Mouse (Mus musculus): ENCODE measurements at regions not wholly inside any gene's neighbourhood (a gene's known extent, or its start where the extent isn't known, plus 50 kb on each side); places are given as distances from the start of the nearest gene placed in this dataset.

GRCm38 (mm10) chr6:6730259-6730658 lies 132.9 kb upstream of the Dlx6 start:
- no peak overlapping the region for H3K9ac ChIP-seq (replicated peaks; ENCODE audit: low read length)
- H3K4me3 ChIP-seq (ENCODE audit: low read length) = no peak overlapping the region
- H3K9me3 ChIP-seq (ENCODE audit: low read length) = no peaks in the 10 kb centered on the region
- 87% methylated on average over 3 of the region's 3 CpGs for WGBS
- no peak overlapping the region for H3K27ac ChIP-seq (ENCODE audit: low read length)
- no peaks in the 10 kb centered on the region for H3K36me3 ChIP-seq (ENCODE audit: insufficient read depth, low read length)
- H3K27me3 ChIP-seq (ENCODE audit: insufficient read depth, low read length) = no peaks in the 10 kb centered on the region
- no peaks in the 10 kb centered on the region for H3K4me1 ChIP-seq (ENCODE audit: insufficient read depth, low read length)
- H3K4me2 ChIP-seq (replicated peaks; ENCODE audit: low read depth, low read length) = no peak overlapping the region
- ATAC-seq (ENCODE audit: low FRiP score, low TSS enrichment) = no peak

GRCm38 (mm10) chr6:6745394-6745793 lies 117.7 kb upstream of the Dlx6 start:
- Histone ChIP-seq H3K9me3 (ENCODE audit: low read length) (no peaks in the 10 kb centered on the region), H3K4me1 (ENCODE audit: insufficient read depth, low read length) (no peaks in the 10 kb centered on the region), H3K27me3 (ENCODE audit: insufficient read depth, low read length) (no peaks in the 10 kb centered on the region), H3K36me3 (ENCODE audit: insufficient read depth, low read length) (no peaks in the 10 kb centered on the region), H3K9ac (replicated peaks; ENCODE audit: low read length) (no peak overlapping the region), H3K4me3 (ENCODE audit: low read length) (no peak overlapping the region), H3K27ac (ENCODE audit: low read length) (no peak overlapping the region), H3K4me2 (replicated peaks; ENCODE audit: low read depth, low read length) (no peak overlapping the region)
- no peak for ATAC-seq (ENCODE audit: low FRiP score, low TSS enrichment)
- 44% methylated on average over 3 of the region's 3 CpGs for WGBS

GRCm38 (mm10) chr6:6779157-6779556 lies 84.0 kb upstream of the Dlx6 start:
- H3K9ac ChIP-seq (replicated peaks; ENCODE audit: low read length) = no peak overlapping the region
- no peak for ATAC-seq (ENCODE audit: low FRiP score, low TSS enrichment)
- no peaks in the 10 kb centered on the region for H3K27me3 ChIP-seq (ENCODE audit: insufficient read depth, low read length)
- 53% methylated on average over 1 of the region's 1 CpGs for WGBS
- no peak overlapping the region for H3K4me3 ChIP-seq (ENCODE audit: low read length)
- no peaks in the 10 kb centered on the region for H3K36me3 ChIP-seq (ENCODE audit: insufficient read depth, low read length)
- H3K4me1 ChIP-seq (ENCODE audit: insufficient read depth, low read length) = no peaks in the 10 kb centered on the region
- H3K9me3 ChIP-seq (ENCODE audit: low read length) = no peaks in the 10 kb centered on the region
- H3K27ac ChIP-seq (ENCODE audit: low read length) = no peak overlapping the region
- no peak overlapping the region for H3K4me2 ChIP-seq (replicated peaks; ENCODE audit: low read depth, low read length)

DNA sequence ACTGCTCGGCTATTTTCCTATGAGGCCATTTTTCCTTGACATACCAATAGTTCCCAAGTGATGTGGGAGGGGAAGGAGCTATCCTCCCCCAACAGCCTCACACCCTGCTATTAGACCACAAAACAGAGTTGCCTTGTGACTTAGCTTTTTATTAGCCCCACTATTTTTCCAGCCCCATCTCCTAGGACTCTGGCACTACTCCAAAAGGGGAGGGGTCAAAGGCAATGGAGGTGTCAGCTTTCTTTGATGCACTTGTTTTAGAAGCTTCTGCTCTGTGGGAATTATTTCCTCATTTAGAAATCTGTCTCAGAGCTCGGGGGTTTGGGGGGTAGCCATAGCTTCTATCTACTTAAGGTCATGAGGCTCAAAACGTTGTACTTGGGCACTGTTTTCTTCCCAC lies 81.6 kb upstream of the Dlx6 start:
- no peaks in the 10 kb centered on the region for H3K4me1 ChIP-seq (ENCODE audit: insufficient read depth, low read length)
- H3K4me2 ChIP-seq (replicated peaks; ENCODE audit: low read depth, low read length) = no peak overlapping the region
- no peak overlapping the region for H3K9ac ChIP-seq (replicated peaks; ENCODE audit: low read length)
- no peak overlapping the region for H3K4me3 ChIP-seq (ENCODE audit: low read length)
- H3K27ac ChIP-seq (ENCODE audit: low read length) = no peak overlapping the region
- H3K36me3 ChIP-seq (ENCODE audit: insufficient read depth, low read length) = no peaks in the 10 kb centered on the region
- no peaks in the 10 kb centered on the region for H3K9me3 ChIP-seq (ENCODE audit: low read length)
- H3K27me3 ChIP-seq (ENCODE audit: insufficient read depth, low read length) = no peaks in the 10 kb centered on the region
- ATAC-seq (ENCODE audit: low FRiP score, low TSS enrichment) = no peak
- 31% methylated on average over 3 of the region's 3 CpGs for WGBS

- Histone ChIP-seq H3K4me2 (replicated peaks; ENCODE audit: low read depth, low read length) (no peak overlapping the region), H3K27me3 (ENCODE audit: insufficient read depth, low read length) (no peaks in the 10 kb centered on the region), H3K36me3 (ENCODE audit: insufficient read depth, low read length) (no peaks in the 10 kb centered on the region), H3K9ac (replicated peaks; ENCODE audit: low read length) (no peak overlapping the region), H3K27ac (ENCODE audit: low read length) (no peak overlapping the region), H3K9me3 (ENCODE audit: low read length) (no peaks in the 10 kb centered on the region), H3K4me1 (ENCODE audit: insufficient read depth, low read length) (no peaks in the 10 kb centered on the region), H3K4me3 (ENCODE audit: low read length) (no peak overlapping the region)
- WGBS = 40% methylated on average over 1 of the region's 1 CpGs
- ATAC-seq (ENCODE audit: low FRiP score, low TSS enrichment) = no peak
Observed at GRCm38 (mm10) chr6:6785939-6786490, 77.1 kb upstream of the Dlx6 start.

DNA sequence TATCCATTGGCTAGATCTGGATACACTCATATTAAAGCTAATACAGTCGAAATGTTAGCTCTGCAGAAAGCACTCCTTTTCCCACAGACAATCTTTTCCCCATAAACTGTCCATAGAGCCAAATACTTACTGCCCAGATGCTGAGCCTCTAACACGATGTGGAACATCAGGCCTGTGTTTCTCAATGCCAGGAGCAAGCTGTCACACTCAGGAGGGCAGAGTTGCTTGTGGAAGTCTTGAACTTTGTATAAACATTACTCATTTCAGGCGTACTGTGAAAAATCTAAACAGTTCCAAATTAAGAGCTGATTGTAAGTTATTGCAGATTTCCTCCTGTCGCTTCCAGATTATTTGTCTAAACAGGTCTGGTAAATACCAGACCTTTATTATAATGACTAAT lies 75.6 kb upstream of the Dlx6 start:
- WGBS = 49% methylated on average over 4 of the region's 4 CpGs
- Histone ChIP-seq H3K4me2 (replicated peaks; ENCODE audit: low read depth, low read length) (no peak overlapping the region), H3K9ac (replicated peaks; ENCODE audit: low read length) (no peak overlapping the region), H3K4me1 (ENCODE audit: insufficient read depth, low read length) (no peaks in the 10 kb centered on the region), H3K4me3 (ENCODE audit: low read length) (no peak overlapping the region), H3K27ac (ENCODE audit: low read length) (no peak overlapping the region), H3K36me3 (ENCODE audit: insufficient read depth, low read length) (no peaks in the 10 kb centered on the region), H3K27me3 (ENCODE audit: insufficient read depth, low read length) (no peaks in the 10 kb centered on the region), H3K9me3 (ENCODE audit: low read length) (no peaks in the 10 kb centered on the region)
- ATAC-seq (ENCODE audit: low FRiP score, low TSS enrichment) = no peak

- Histone ChIP-seq H3K36me3 (ENCODE audit: insufficient read depth, low read length) (no peaks in the 10 kb centered on the region), H3K9me3 (ENCODE audit: low read length) (no peaks in the 10 kb centered on the region), H3K27me3 (ENCODE audit: insufficient read depth, low read length) (no peaks in the 10 kb centered on the region), H3K4me1 (ENCODE audit: insufficient read depth, low read length) (no peaks in the 10 kb centered on the region), H3K27ac (ENCODE audit: low read length) (no peak overlapping the region), H3K4me3 (ENCODE audit: low read length) (no peak overlapping the region), H3K9ac (replicated peaks; ENCODE audit: low read length) (no peak overlapping the region), H3K4me2 (replicated peaks; ENCODE audit: low read depth, low read length) (no peak overlapping the region)
- ATAC-seq (ENCODE audit: low FRiP score, low TSS enrichment) = no peak
- WGBS = 54% methylated on average over 6 of the region's 6 CpGs
Observed at GRCm38 (mm10) chr6:6794320-6795018, 68.7 kb upstream of the Dlx6 start.

DNA sequence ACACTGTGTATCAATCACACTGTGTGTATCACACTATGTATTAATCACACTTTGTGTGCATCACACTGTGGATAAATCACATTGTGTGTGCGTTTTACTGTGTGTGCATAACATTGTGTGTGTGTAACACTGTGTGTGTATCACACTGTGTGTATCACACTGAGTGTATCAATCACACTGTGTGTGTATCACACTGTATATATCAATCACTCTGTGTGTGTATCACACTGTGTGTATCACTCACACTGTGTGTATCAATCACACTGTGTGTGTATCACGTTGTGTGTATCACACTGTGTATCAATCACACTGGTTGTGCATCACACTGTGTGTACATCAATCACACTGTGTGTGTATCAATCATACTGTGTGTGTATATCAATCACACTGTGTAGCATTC lies 62.8 kb upstream of the Dlx6 start:
- no peaks in the 10 kb centered on the region for H3K36me3 ChIP-seq (ENCODE audit: insufficient read depth, low read length)
- 95% methylated on average over 2 of the region's 2 CpGs for WGBS

GRCm38 (mm10) chr6:6801563-6802259 lies 61.4 kb upstream of the Dlx6 start:
- H3K27me3 ChIP-seq (ENCODE audit: insufficient read depth, low read length) = no peaks in the 10 kb centered on the region
- no peak overlapping the region for H3K27ac ChIP-seq (ENCODE audit: low read length)
- no peaks in the 10 kb centered on the region for H3K4me1 ChIP-seq (ENCODE audit: insufficient read depth, low read length)
- H3K4me2 ChIP-seq (replicated peaks; ENCODE audit: low read depth, low read length) = no peak overlapping the region
- no peaks in the 10 kb centered on the region for H3K9me3 ChIP-seq (ENCODE audit: low read length)
- 85% methylated on average over 15 of the region's 15 CpGs for WGBS
- no peaks in the 10 kb centered on the region for H3K36me3 ChIP-seq (ENCODE audit: insufficient read depth, low read length)
- no peak for ATAC-seq (ENCODE audit: low FRiP score, low TSS enrichment)
- H3K4me3 ChIP-seq (ENCODE audit: low read length) = no peak overlapping the region
- no peak overlapping the region for H3K9ac ChIP-seq (replicated peaks; ENCODE audit: low read length)

More for the DNA sequence above, 62.8 kb upstream of the Dlx6 start:
- Histone ChIP-seq H3K9ac (replicated peaks; ENCODE audit: low read length) (no peak overlapping the region), H3K9me3 (ENCODE audit: low read length) (no peaks in the 10 kb centered on the region), H3K4me3 (ENCODE audit: low read length) (no peak overlapping the region), H3K27ac (ENCODE audit: low read length) (no peak overlapping the region), H3K4me2 (replicated peaks; ENCODE audit: low read depth, low read length) (no peak overlapping the region), H3K4me1 (ENCODE audit: insufficient read depth, low read length) (no peaks in the 10 kb centered on the region), H3K27me3 (ENCODE audit: insufficient read depth, low read length) (no peaks in the 10 kb centered on the region)
- ATAC-seq (ENCODE audit: low FRiP score, low TSS enrichment) = no peak
